Mouse (Mus musculus): ENCODE measurements around the gene Psmd11. TPM values are rescaled to one million over a fixed set of nuclear protein-coding genes. Genes with fewer than 3 reads are reported as not detected.
"Not testable (repeated sequence)": the region's sequence is repeated elsewhere in the genome, so short reads cannot be mapped to it uniquely, and the experiment has no call there.

Gene Psmd11
- total and polyA plus RNA-seq, 2 experiments, result 56.1 to 106 TPM

DNA sequence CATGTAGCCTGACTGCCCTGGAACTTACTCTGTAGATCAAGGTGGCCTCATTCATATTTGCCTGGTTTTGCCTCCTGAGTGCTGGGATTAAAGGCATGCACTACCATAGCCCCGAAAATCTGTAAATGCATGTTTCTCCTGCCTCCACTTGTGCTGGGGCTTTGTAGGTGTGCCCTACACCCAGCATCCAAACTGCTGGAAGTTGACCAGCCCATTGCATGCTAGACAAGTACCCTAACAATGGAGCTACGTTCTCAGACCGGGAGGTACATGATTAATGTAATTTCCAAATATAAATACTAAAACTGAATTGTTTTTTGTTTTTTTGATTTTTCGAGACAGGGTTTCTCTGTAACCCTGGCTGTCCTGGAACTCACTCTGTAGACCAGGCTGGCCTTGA, 43.4 kb upstream of the Psmd11 start:
- DNase-seq (ENCODE audit: extremely low read depth, low read depth, low spot score), result no peak
- Histone ChIP-seq H3K4me3 (ENCODE audit: insufficient read depth, low read depth, low read length) (peak overlapping the region; percentile 91; the same call in 1 of the 2 replicates), H3K79me2 (ENCODE audit: control insufficient read depth, insufficient read depth, low read length) (peaks cover 26% of the 10 kb centered on the region), H3K4me1 (ENCODE audit: control insufficient read depth, insufficient read depth, low read length) (peaks cover 12% of the 10 kb centered on the region), H3K27me3 (ENCODE audit: control insufficient read depth, insufficient read depth, low read length) (no peaks in the 10 kb centered on the region), H3K27ac (replicated peaks; ENCODE audit: insufficient read depth, low read depth, low read length) (no peak overlapping the region), H3K9ac (ENCODE audit: low read depth, low read length) (peak overlapping the region; percentile 66; the same call in 1 of the 2 replicates), H3K36me3 (ENCODE audit: control insufficient read depth, insufficient read depth, low read length) (peaks cover 30% of the 10 kb centered on the region)
- no peak for TF ChIP-seq POLR2A (IDR thresholded peaks at IDR 0.05; ENCODE audit: extremely low read depth, insufficient read depth, low read length)
- no peak for TF ChIP-seq CTCF (IDR thresholded peaks at IDR 0.05; ENCODE audit: low read depth, low read length)
- WGBS, result 18% methylated on average over 4 of the region's 4 CpGs

DNA sequence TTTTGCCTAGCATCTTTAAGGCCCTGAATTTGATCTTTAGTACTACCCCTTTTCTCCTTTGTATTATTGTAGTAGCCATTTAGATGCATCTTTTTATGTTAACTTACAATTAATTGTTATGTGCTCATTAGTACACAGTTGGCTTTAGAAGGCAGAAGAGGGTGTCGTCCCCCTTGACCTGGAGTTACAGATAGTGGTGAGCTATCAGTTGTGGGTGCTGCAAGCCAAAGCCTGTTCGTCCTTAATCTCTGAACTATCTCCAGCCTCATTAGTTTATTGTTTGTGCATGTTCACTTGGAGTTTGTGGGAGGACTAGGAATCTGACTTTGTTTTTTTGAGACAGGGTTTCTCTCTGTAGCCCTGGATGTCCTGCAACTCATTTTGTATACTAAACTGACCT, 41.6 kb upstream of the Psmd11 start:
- Histone ChIP-seq H3K79me2 (ENCODE audit: control insufficient read depth, insufficient read depth, low read length) (peaks cover 26% of the 10 kb centered on the region), H3K27ac (replicated peaks; ENCODE audit: insufficient read depth, low read depth, low read length) (no peak overlapping the region), H3K27me3 (ENCODE audit: control insufficient read depth, insufficient read depth, low read length) (no peaks in the 10 kb centered on the region), H3K4me3 (ENCODE audit: insufficient read depth, low read depth, low read length) (no peak overlapping the region), H3K4me1 (ENCODE audit: control insufficient read depth, insufficient read depth, low read length) (peaks cover 12% of the 10 kb centered on the region), H3K36me3 (ENCODE audit: control insufficient read depth, insufficient read depth, low read length) (peaks cover 41% of the 10 kb centered on the region), H3K9ac (ENCODE audit: low read depth, low read length) (no peak overlapping the region)
- 14% methylated on average over 2 of the region's 2 CpGs for WGBS
- no peak for TF ChIP-seq POLR2A (IDR thresholded peaks at IDR 0.05; ENCODE audit: extremely low read depth, insufficient read depth, low read length)
- TF ChIP-seq CTCF (IDR thresholded peaks at IDR 0.05; ENCODE audit: low read depth, low read length), result no peak
- DNase-seq (ENCODE audit: extremely low read depth, low read depth, low spot score), result no peak

DNA sequence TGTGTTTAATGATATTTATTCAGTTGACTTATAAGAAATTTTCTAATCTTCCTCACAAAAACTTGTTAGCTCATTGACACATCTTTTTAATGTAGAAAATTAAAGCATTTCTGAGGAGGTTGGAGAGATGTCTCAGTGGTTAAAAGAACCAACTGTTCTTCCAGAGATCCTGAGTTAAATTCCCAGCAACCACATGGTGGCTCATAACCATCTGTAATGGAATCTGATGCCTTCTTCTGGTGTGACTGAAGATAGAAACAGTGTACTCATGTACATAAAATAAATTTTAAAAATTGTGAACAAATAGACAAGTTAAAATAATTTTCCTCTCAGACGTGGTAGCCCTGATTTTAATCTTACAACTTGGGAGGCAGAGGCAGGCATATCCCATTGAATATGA, 38.5 kb upstream of the Psmd11 start:
- Histone ChIP-seq H3K36me3 (ENCODE audit: control insufficient read depth, insufficient read depth, low read length) (peaks cover 59% of the 10 kb centered on the region), H3K4me3 (ENCODE audit: insufficient read depth, low read depth, low read length) (no peak overlapping the region), H3K27me3 (ENCODE audit: control insufficient read depth, insufficient read depth, low read length) (no peaks in the 10 kb centered on the region), H3K27ac (replicated peaks; ENCODE audit: insufficient read depth, low read depth, low read length) (no peak overlapping the region), H3K9ac (ENCODE audit: low read depth, low read length) (no peak overlapping the region), H3K4me1 (ENCODE audit: control insufficient read depth, insufficient read depth, low read length) (peaks cover 10% of the 10 kb centered on the region), H3K79me2 (ENCODE audit: control insufficient read depth, insufficient read depth, low read length) (peaks cover 16% of the 10 kb centered on the region)
- TF ChIP-seq POLR2A (IDR thresholded peaks at IDR 0.05; ENCODE audit: extremely low read depth, insufficient read depth, low read length), result no peak
- TF ChIP-seq CTCF (IDR thresholded peaks at IDR 0.05; ENCODE audit: low read depth, low read length), result no peak
- 83% methylated on average over 1 of the region's 1 CpGs for WGBS
- no peak for DNase-seq (ENCODE audit: extremely low read depth, low read depth, low spot score)

DNA sequence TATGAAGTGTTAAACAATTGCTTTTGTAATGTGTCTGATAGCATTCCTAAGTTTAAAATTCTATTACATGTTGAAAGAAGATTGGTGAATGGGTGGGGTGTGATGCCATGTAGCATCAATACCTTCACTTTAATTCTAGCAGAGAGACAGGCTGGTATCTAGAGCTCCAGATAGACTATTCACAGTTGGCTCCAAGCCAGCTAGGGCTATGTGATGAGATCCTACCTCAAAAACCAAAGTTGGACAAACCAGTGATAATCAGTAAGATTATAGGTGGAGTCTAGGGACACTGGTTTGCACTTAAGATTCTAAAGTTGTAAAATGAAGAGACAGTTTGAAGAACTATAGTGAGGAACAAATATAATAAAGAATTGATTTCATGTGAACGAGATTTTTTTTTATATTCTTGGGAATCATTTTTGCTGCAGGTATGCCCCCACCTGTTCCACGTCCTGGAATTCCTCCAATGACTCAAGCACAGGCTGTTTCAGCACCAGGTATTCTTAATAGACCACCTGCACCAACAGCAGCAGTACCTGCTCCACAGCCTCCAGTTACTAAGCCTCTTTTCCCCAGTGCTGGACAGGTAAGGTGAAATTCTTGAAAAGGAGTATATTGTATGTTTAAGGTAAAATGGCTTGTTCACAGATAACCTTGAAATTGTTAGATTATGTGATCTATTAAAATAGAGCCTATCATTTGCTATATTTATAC, 36.9 kb upstream of the Psmd11 start:
- peaks cover 13% of the 10 kb centered on the region; the same call in 1 of the 2 replicates for H3K79me2 ChIP-seq (ENCODE audit: control insufficient read depth, insufficient read depth, low read length)
- no peak overlapping the region for H3K4me3 ChIP-seq (ENCODE audit: insufficient read depth, low read depth, low read length)
- H3K36me3 ChIP-seq (ENCODE audit: control insufficient read depth, insufficient read depth, low read length), result peaks cover 68% of the 10 kb centered on the region
- DNase-seq (ENCODE audit: extremely low read depth, low read depth, low spot score), result no peak
- no peaks in the 10 kb centered on the region for H3K27me3 ChIP-seq (ENCODE audit: control insufficient read depth, insufficient read depth, low read length)
- peaks cover 2% of the 10 kb centered on the region; the same call in 1 of the 2 replicates for H3K4me1 ChIP-seq (ENCODE audit: control insufficient read depth, insufficient read depth, low read length)
- no peak overlapping the region for H3K9ac ChIP-seq (ENCODE audit: low read depth, low read length)
- WGBS, result 91% methylated on average over 2 of the region's 2 CpGs
- no peak for TF ChIP-seq POLR2A (IDR thresholded peaks at IDR 0.05; ENCODE audit: extremely low read depth, insufficient read depth, low read length)
- no peak for TF ChIP-seq CTCF (IDR thresholded peaks at IDR 0.05; ENCODE audit: low read depth, low read length)
- no peak overlapping the region for H3K27ac ChIP-seq (replicated peaks; ENCODE audit: insufficient read depth, low read depth, low read length)

DNA sequence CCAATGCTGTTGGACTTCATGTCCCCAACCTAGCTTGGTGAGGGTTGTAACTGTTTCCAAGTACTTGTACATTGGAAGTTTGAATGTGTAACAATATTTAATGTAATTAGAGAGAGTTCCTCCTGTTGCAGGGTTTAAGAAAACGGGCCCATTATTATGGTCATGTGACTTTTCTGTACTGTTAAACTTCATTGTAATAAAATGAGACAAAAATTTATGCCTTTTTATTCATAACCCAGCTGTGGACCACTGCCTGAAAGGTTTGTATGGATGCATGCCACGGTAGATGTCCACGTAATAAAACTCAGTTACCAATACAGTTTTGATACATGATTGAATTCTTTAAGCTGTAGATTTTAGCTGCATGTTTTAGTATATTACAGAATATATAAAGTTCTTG, 32.5 kb upstream of the Psmd11 start:
- TF ChIP-seq CTCF (IDR thresholded peaks at IDR 0.05; ENCODE audit: low read depth, low read length) (no peak), POLR2A (IDR thresholded peaks at IDR 0.05; ENCODE audit: extremely low read depth, insufficient read depth, low read length) (no peak)
- no peak for DNase-seq (ENCODE audit: extremely low read depth, low read depth, low spot score)
- H3K9ac ChIP-seq (ENCODE audit: low read depth, low read length), result no peak overlapping the region
- H3K4me3 ChIP-seq (ENCODE audit: insufficient read depth, low read depth, low read length), result no peak overlapping the region
- peaks cover 7% of the 10 kb centered on the region; the same call in 1 of the 2 replicates for H3K79me2 ChIP-seq (ENCODE audit: control insufficient read depth, insufficient read depth, low read length)
- peaks cover 70% of the 10 kb centered on the region for H3K36me3 ChIP-seq (ENCODE audit: control insufficient read depth, insufficient read depth, low read length)
- WGBS, result 87% methylated on average over 3 of the region's 3 CpGs
- H3K27me3 ChIP-seq (ENCODE audit: control insufficient read depth, insufficient read depth, low read length), result no peaks in the 10 kb centered on the region
- no peak overlapping the region for H3K27ac ChIP-seq (replicated peaks; ENCODE audit: insufficient read depth, low read depth, low read length)
- H3K4me1 ChIP-seq (ENCODE audit: control insufficient read depth, insufficient read depth, low read length), result no peaks in the 10 kb centered on the region; the same call in 1 of the 2 replicates

DNA sequence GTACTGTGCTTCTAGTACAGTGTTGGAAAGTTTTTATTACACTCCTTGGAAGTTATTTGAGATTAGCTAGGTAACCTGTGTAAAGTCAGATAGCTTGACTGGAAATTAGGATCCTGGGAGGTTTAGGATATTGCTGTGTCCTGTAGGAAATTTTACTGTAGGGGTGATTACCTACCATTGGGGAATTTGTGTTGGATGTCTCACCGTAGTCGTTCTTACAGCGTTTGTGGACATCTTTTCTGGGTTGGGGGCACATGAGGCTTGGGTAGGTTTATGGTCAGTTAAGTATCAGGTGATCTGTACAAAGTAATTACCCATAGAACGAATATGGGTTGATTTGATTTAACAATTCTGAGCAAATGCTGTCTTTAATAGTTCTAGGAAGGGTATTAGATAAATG, 31.8 kb upstream of the Psmd11 start:
- Histone ChIP-seq H3K4me3 (ENCODE audit: insufficient read depth, low read depth, low read length) (no peak overlapping the region), H3K27ac (replicated peaks; ENCODE audit: insufficient read depth, low read depth, low read length) (no peak overlapping the region), H3K4me1 (ENCODE audit: control insufficient read depth, insufficient read depth, low read length) (no peaks in the 10 kb centered on the region; the same call in 1 of the 2 replicates), H3K27me3 (ENCODE audit: control insufficient read depth, insufficient read depth, low read length) (no peaks in the 10 kb centered on the region), H3K79me2 (ENCODE audit: control insufficient read depth, insufficient read depth, low read length) (peaks cover 7% of the 10 kb centered on the region; the same call in 1 of the 2 replicates), H3K9ac (ENCODE audit: low read depth, low read length) (no peak overlapping the region), H3K36me3 (ENCODE audit: control insufficient read depth, insufficient read depth, low read length) (peaks cover 68% of the 10 kb centered on the region)
- TF ChIP-seq POLR2A (IDR thresholded peaks at IDR 0.05; ENCODE audit: extremely low read depth, insufficient read depth, low read length), result no peak
- no peak for TF ChIP-seq CTCF (IDR thresholded peaks at IDR 0.05; ENCODE audit: low read depth, low read length)
- DNase-seq (ENCODE audit: extremely low read depth, low read depth, low spot score), result no peak
- WGBS, result 91% methylated on average over 4 of the region's 4 CpGs

DNA sequence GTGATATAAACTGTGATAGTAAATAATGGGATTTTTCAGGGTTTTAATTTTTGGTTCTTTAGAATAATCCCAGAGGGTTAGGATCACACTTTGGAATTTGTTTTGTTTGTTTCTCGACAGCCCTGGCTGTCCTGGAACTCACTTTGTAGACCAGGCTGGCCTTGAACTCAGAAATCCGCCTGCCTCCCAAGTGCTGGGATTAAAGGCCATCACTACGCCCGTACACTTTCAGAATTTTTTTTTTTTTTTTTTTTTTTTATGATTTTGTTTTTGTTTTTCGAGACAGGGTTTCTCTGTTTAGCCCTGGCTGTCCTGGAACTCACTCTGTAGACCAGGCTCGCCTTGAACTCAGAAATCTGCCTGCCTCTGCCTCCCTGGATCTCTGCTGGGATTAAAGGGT, 20.5 kb upstream of the Psmd11 start:
- H3K4me1 ChIP-seq (ENCODE audit: control insufficient read depth, insufficient read depth, low read length); H3K9ac ChIP-seq (ENCODE audit: low read depth, low read length); H3K79me2 ChIP-seq (ENCODE audit: control insufficient read depth, insufficient read depth, low read length); H3K27me3 ChIP-seq (ENCODE audit: control insufficient read depth, insufficient read depth, low read length); DNase-seq (ENCODE audit: extremely low read depth, low read depth, low spot score); H3K4me3 ChIP-seq (ENCODE audit: insufficient read depth, low read depth, low read length); H3K27ac ChIP-seq (replicated peaks; ENCODE audit: insufficient read depth, low read depth, low read length): not testable (repeated sequence)
- H3K36me3 ChIP-seq (ENCODE audit: control insufficient read depth, insufficient read depth, low read length), result peaks cover 56% of the 10 kb centered on the region
- 91% methylated on average over 6 of the region's 6 CpGs for WGBS
